Mouse (Mus musculus) intestine, embryonic 14.5 days (tissue): ENCODE results near the gene Usp39. TPM values are rescaled to one million over a fixed set of nuclear protein-coding genes. Genes with fewer than 3 reads are reported as not detected.

Source experiments
- ATAC-seq: fragments of 200-750 bp; cut with Nextera tagmentation; replicated peaks from 2 replicates; pipeline ENCODE4 v1.8.0; 2017; ENCODE audit warnings: low read depth, moderate number of reproducible peaks, moderate TSS enrichment, moderate library complexity; ENCODE audit not compliant: low FRiP score, low TSS enrichment
- DNase-seq: peaks from one replicate; pipeline ENCODE4 v3.0.0-alpha.2; 2018; ENCODE audit warnings: low spot score
- H3K27ac ChIP-seq: fragments of 300-500 bp; sonication (generic); 2 replicates; pipeline ENCODE4 v1.5.1; 2014; ENCODE audit warnings: low read depth, mild to moderate bottlenecking, control low read depth
- H3K27me3 ChIP-seq: fragments of 300-500 bp; sonication (generic); replicated peaks from 2 replicates; pipeline ENCODE4 v1.6.1; 2014; ENCODE audit warnings: low read length, control low read depth; ENCODE audit not compliant: control insufficient read depth, insufficient read depth
- H3K36me3 ChIP-seq: fragments of 300-500 bp; sonication (generic); 2 replicates; pipeline ENCODE4 v1.6.1; 2014; ENCODE audit warnings: low read length, control low read depth; ENCODE audit not compliant: control insufficient read depth, insufficient read depth
- H3K4me1 ChIP-seq: fragments of 300-500 bp; sonication (generic); replicated peaks from 2 replicates; pipeline ENCODE4 v1.6.1; 2014; ENCODE audit warnings: low read length, control low read depth, mixed read lengths; ENCODE audit not compliant: control insufficient read depth, insufficient read depth
- H3K4me2 ChIP-seq: fragments of 300-500 bp; sonication (generic); 2 replicates; pipeline ENCODE4 v1.6.1; 2014; ENCODE audit warnings: low read length
- H3K4me3 ChIP-seq: fragments of 300-500 bp; sonication (generic); 2 replicates; pipeline ENCODE4 v1.5.1; 2014; ENCODE audit warnings: low read depth, low read length, control low read depth, mixed read lengths
- H3K9ac ChIP-seq: fragments of 300-500 bp; sonication (generic); 2 replicates; pipeline ENCODE4 v1.6.1; 2014; ENCODE audit warnings: mild to moderate bottlenecking, low read length
- H3K9me3 ChIP-seq: fragments of 300-500 bp; sonication (generic); 2 replicates; pipeline ENCODE4 v1.6.1; 2016; ENCODE audit warnings: low read length, control low read depth; ENCODE audit not compliant: control insufficient read depth
- WGBS: fragments of 180-500 bp; shearing (Covaris S2); extraction: QIAGEN DNeasy Blood & Tissue Kit; methylation state at CpG from one replicate; pipeline ENCODE4 v1.1.7; 2014; 5-methylcytosine and 5-hydroxymethylcytosine counted together
- polyA plus RNA-seq: library from polyadenylated mRNA; unstranded; fragments of >200 nt; fragmentation: Nextera tagmentation; extraction: Ambion mirVana; gene quantifications from 2 replicates; pipeline ENCODE4 v1.2.1, GENCODE M21; 2014

Gene Usp39
- polyA plus RNA-seq, result 56.2 and 58.0 TPM in 2 replicates

GRCm38 (mm10) chr6:72345074-72345567 lies at the start of gene Usp39:
TSS of gene Usp39 (minus strand) at chr6:72345184.
- under 1% methylated on average over 30 of the region's 30 CpGs for WGBS
- no peak for DNase-seq
- Histone ChIP-seq H3K4me3 (peak within 1 kb of the TSS; percentile 95), H3K9me3 (no peaks in the 10 kb centered on the region), H3K9ac (peak within 1 kb of the TSS; percentile 87), H3K27ac (peak within 1 kb of the TSS; percentile 40; the same call in 1 of the 2 replicates), H3K36me3 (peaks cover 24% of the 10 kb centered on the region), H3K4me1 (peaks cover 21% of the 10 kb centered on the region), H3K4me2 (peak within 1 kb of the TSS; percentile 98), H3K27me3 (no peaks in the 10 kb centered on the region)
- peak; percentile 78 for ATAC-seq

GRCm38 (mm10) chr6:72392341-72392740 lies 47.4 kb upstream of the Usp39 start:
- no peak overlapping the region for H3K4me3 ChIP-seq
- DNase-seq (no peak), ATAC-seq (no peak)
- H3K4me2 ChIP-seq, result no peak overlapping the region
- WGBS, result 92% methylated on average over 5 of the region's 5 CpGs
- no peaks in the 10 kb centered on the region for H3K27me3 ChIP-seq
- H3K4me1 ChIP-seq, result peaks cover 14% of the 10 kb centered on the region
- H3K27ac ChIP-seq, result no peak overlapping the region
- no peaks in the 10 kb centered on the region for H3K36me3 ChIP-seq
- H3K9ac ChIP-seq, result no peak overlapping the region
- H3K9me3 ChIP-seq, result no peaks in the 10 kb centered on the region

DNA sequence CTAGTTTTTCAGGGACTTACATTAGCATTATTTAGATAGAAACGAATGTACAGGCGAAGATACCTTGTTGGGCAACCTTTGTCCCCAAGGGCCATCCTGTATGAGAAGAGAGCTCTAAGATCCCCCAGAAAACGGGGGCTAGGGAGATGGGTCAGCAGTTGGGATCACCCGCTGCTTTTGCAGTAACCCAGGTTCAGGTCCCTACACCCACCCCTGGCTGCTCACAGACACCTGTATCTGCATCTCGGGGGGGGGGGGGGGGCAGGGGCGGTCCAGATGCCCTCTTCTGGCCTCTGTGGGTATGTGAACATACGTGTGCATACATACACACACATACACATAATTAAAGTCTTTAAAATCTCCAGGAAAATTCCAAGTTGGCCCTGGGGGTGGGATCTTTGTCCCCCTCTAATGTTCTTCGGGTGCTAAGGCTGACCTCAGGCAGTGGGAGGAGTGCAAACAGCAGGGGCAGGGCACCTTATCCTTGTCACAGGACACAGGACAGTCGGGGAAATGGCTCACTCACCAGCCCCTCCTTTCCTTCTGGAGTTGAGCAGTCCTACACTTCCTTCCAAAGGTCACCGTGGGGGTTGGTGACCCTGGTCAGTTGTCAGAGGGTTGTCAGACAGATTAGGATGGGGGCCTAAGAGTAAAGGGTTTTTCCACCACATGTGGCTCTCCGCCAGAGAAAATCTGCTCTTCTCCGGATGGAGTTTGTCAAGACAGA lies 46.0 kb upstream of the Usp39 start:
- WGBS, result 8% methylated on average over 11 of the region's 12 CpGs
- H3K9ac ChIP-seq, result peak overlapping the region; percentile 64
- H3K4me2 ChIP-seq, result peak overlapping the region; percentile 63
- ATAC-seq (peak; percentile 48), DNase-seq (peak; percentile 63)
- no peaks in the 10 kb centered on the region for H3K27me3 ChIP-seq
- peak overlapping the region; percentile 52 for H3K4me3 ChIP-seq
- H3K27ac ChIP-seq, result peak overlapping the region; percentile 90
- H3K36me3 ChIP-seq, result peaks cover 8% of the 10 kb centered on the region
- peaks cover 14% of the 10 kb centered on the region for H3K4me1 ChIP-seq
- no peaks in the 10 kb centered on the region for H3K9me3 ChIP-seq

GRCm38 (mm10) chr6:72389941-72390771 lies 45.2 kb upstream of the Usp39 start, which contains the start of gene Vamp8:
TSS of gene Vamp8 (minus strand) at chr6:72390703.
- H3K4me3 ChIP-seq, result peak within 1 kb of the TSS; percentile 52
- peak within 1 kb of the TSS; percentile 63 for H3K4me2 ChIP-seq
- peak within 1 kb of the TSS; percentile 90 for H3K27ac ChIP-seq
- peak within 1 kb of the TSS; percentile 64 for H3K9ac ChIP-seq
- ATAC-seq (peak; percentile 87), DNase-seq (peak; percentile 88)
- H3K36me3 ChIP-seq, result peaks cover 16% of the 10 kb centered on the region
- H3K27me3 ChIP-seq, result no peaks in the 10 kb centered on the region
- under 1% methylated on average over 31 of the region's 33 CpGs for WGBS
- peaks cover 14% of the 10 kb centered on the region for H3K4me1 ChIP-seq
- no peaks in the 10 kb centered on the region for H3K9me3 ChIP-seq

DNA sequence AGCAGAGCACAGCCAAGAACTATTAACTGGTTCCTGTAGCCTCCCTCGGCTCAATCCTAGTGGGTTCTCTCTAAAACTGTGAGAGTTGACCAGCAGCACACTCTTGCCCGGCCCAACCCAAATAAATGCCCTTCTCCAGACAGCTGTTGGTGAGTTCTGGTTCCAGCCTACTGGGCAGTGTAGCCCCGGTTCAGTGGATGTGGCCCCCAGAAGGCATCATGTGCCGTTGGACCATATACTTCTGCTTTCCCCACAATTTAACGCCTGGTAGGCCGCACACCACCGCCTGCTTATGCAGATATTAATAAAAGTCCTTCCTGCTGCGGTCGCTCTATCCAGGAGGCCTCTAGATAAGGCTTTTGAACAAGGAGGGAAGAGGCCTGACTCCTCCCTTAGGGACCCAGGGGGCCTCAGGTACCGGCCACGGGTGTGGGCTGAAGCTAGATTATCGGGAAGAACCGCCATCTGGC lies 44.5 kb upstream of the Usp39 start:
- 17% methylated on average over 13 of the region's 13 CpGs for WGBS
- H3K4me2 ChIP-seq, result peak overlapping the region; percentile 63

GRCm38 (mm10) chr6:72388791-72389329 lies 43.9 kb upstream of the Usp39 start:
- peak overlapping the region; percentile 63 for H3K4me2 ChIP-seq
- peaks cover 14% of the 10 kb centered on the region for H3K4me1 ChIP-seq
- H3K4me3 ChIP-seq, result peak overlapping the region; percentile 52
- H3K27ac ChIP-seq, result peak overlapping the region; percentile 90
- H3K36me3 ChIP-seq, result peaks cover 20% of the 10 kb centered on the region
- no peak for DNase-seq
- WGBS, result 75% methylated on average over 6 of the region's 6 CpGs
- ATAC-seq, result no peak
- H3K9ac ChIP-seq, result peak overlapping the region; percentile 64
- no peaks in the 10 kb centered on the region for H3K27me3 ChIP-seq
- H3K9me3 ChIP-seq, result no peaks in the 10 kb centered on the region

More for the DNA sequence above, 44.5 kb upstream of the Usp39 start:
- peaks cover 14% of the 10 kb centered on the region for H3K4me1 ChIP-seq
- peaks cover 20% of the 10 kb centered on the region for H3K36me3 ChIP-seq
- DNase-seq (no peak), ATAC-seq (peak; percentile 25; the same call in 1 of the 2 replicates)
- H3K27me3 ChIP-seq, result no peaks in the 10 kb centered on the region
- no peaks in the 10 kb centered on the region for H3K9me3 ChIP-seq
- peak overlapping the region; percentile 90 for H3K27ac ChIP-seq
- peak overlapping the region; percentile 64 for H3K9ac ChIP-seq
- peak overlapping the region; percentile 52 for H3K4me3 ChIP-seq

DNA sequence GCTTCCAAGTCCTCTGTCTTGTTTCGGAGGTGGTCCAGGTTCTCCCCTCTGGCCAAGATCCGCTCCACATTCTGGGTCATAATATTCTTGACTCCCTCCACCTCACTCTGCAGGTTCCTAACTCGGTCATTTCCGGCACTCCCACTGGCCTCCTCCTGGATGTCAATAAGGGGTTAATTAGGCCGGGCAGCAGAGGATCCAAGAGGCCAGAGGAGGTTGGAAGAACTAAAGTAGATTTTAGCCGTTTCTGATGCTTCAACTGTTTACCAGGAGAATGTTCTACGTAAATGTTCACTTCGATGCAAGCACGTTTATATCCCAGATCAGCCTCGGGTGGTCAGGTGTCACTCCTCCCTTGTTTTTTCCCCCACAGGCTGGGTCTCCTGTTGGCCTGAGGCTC lies 43.3 kb upstream of the Usp39 start:
- H3K4me3 ChIP-seq, result no peak overlapping the region
- no peak overlapping the region for H3K27ac ChIP-seq
- peaks cover 14% of the 10 kb centered on the region for H3K4me1 ChIP-seq
- H3K9ac ChIP-seq, result no peak overlapping the region
- WGBS, result 67% methylated on average over 10 of the region's 10 CpGs
- H3K4me2 ChIP-seq, result 0 out of 2 replicates have a peak overlapping the region, but pooled peaks have one; percentile 63
- H3K36me3 ChIP-seq, result peaks cover 20% of the 10 kb centered on the region
- H3K9me3 ChIP-seq, result no peaks in the 10 kb centered on the region
- ATAC-seq, result no peak
- H3K27me3 ChIP-seq, result no peaks in the 10 kb centered on the region
- no peak for DNase-seq

DNA sequence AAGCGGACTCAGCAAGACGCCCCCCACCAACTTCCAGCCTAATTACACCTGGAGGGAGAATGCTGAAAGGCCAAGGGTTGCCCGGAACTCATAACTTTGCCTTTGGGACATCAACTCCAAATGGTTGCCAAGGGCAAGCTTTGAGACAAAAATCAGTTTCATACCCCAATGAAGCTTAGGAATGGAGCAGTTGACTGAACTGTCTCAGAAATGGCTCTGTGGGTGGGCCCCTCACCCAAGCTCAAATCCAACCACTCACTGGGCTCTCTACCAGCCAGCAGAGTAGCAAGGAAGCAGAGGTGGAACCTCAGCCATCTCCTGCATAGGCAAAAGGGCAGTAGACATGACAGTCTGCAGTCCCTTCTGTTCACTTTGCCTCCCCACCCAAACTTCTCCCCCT lies 42.8 kb upstream of the Usp39 start:
- no peaks in the 10 kb centered on the region for H3K27me3 ChIP-seq
- no peak overlapping the region for H3K9ac ChIP-seq
- 89% methylated on average over 3 of the region's 3 CpGs for WGBS
- ATAC-seq, result no peak
- DNase-seq, result no peak
- no peak overlapping the region for H3K4me3 ChIP-seq
- no peak overlapping the region for H3K27ac ChIP-seq
- no peak overlapping the region for H3K4me2 ChIP-seq
- no peaks in the 10 kb centered on the region for H3K9me3 ChIP-seq
- peaks cover 20% of the 10 kb centered on the region for H3K36me3 ChIP-seq
- peaks cover 14% of the 10 kb centered on the region for H3K4me1 ChIP-seq
